Mouse (Mus musculus): ENCODE data around the gene Olfr598.
"Not testable (repeated sequence)": the region's sequence is repeated elsewhere in the genome, so short reads cannot be mapped to it uniquely, and the experiment has no call there.

Gene Olfr598

GRCm38 (mm10) chr7:103323268-103323667, at the start of gene Olfr598:
Gene Olfr598 (plus strand): TSS chr7:103323568.
- DNase-seq (ENCODE audit: inconsistent ontology term): no peak

GRCm38 (mm10) chr7:103305348-103305747, 18.0 kb upstream of the Olfr598 start, which contains the start of gene Olfr596:
Gene Olfr596 (plus strand): TSS chr7:103305648.
- DNase-seq (ENCODE audit: inconsistent ontology term): not testable (repeated sequence)

- not testable (repeated sequence) for DNase-seq (ENCODE audit: inconsistent ontology term)
Observed at GRCm38 (mm10) chr7:103316015-103316414, 7.4 kb upstream of the Olfr598 start, which contains the start of gene Olfr597. Gene Olfr597 (plus strand): TSS chr7:103316315.

- DNase-seq (ENCODE audit: inconsistent ontology term): no peak
Observed at GRCm38 (mm10) chr7:103335617-103336016, 12.2 kb downstream of the Olfr598 start, which contains the start of gene Olfr599. Gene Olfr599 (plus strand): TSS chr7:103335917.

- no peak for DNase-seq (ENCODE audit: inconsistent ontology term)
Observed at GRCm38 (mm10) chr7:103349569-103349968, 26.2 kb downstream of the Olfr598 start, which contains the start of gene Olfr600. Gene Olfr600 (minus strand): TSS chr7:103349669.

- DNase-seq (ENCODE audit: inconsistent ontology term): no peak
Observed at GRCm38 (mm10) chr7:103362555-103362954, 39.2 kb downstream of the Olfr598 start, which contains the start of gene Olfr601. Gene Olfr601 (minus strand): TSS chr7:103362655.

Measured in Muller cell, postnatal 12 days (primary cell).